Mouse (Mus musculus) cortical plate, adult 2 months (tissue): ENCODE measurements around the gene 1700016D06Rik. TPM values are rescaled to one million over a fixed set of nuclear protein-coding genes. Genes with fewer than 3 reads are reported as not detected.
"Not testable (repeated sequence)": the region's sequence is repeated elsewhere in the genome, so short reads cannot be mapped to it uniquely, and the experiment has no call there.

Source experiments
- H3K27ac ChIP-seq: fragments of 200-500 bp; 2 replicates; pipeline ENCODE4 v1.5.1; 2012; ENCODE audit warnings: low read length, control low read depth, inconsistent platforms; ENCODE audit not compliant: insufficient read depth
- H3K4me1 ChIP-seq: fragments of 200-500 bp; 2 replicates; pipeline ENCODE4 v1.6.1; 2011; ENCODE audit warnings: low read length; ENCODE audit not compliant: control insufficient read depth, insufficient read depth
- H3K4me3 ChIP-seq: fragments of 200-500 bp; 2 replicates; pipeline ENCODE4 v1.5.1; 2011; ENCODE audit warnings: mild to moderate bottlenecking, low read length, control low read depth; ENCODE audit not compliant: insufficient read depth
- CTCF ChIP-seq: fragments of 200-500 bp; IDR thresholded peaks from 2 replicates; pipeline ENCODE4 v1.5.1; 2011; ENCODE audit warnings: mild to moderate bottlenecking, control low read depth, low read length; ENCODE audit not compliant: insufficient read depth; ENCODE audit errors: extremely low read depth
- POLR2A ChIP-seq: fragments of 200-500 bp; IDR thresholded peaks from 2 replicates; pipeline ENCODE4 v1.6.1; 2011; ENCODE audit warnings: mild to moderate bottlenecking, low read length, control low read depth; ENCODE audit not compliant: insufficient read depth; ENCODE audit errors: extremely low read depth
- polyA plus RNA-seq: library from polyadenylated mRNA; depleted of rRNA; stranded (reverse); fragments of >200 nt; gene quantifications from 2 replicates; pipeline ENCODE4 v1.2.3, GENCODE M21; 2012

Gene 1700016D06Rik
- polyA plus RNA-seq, 1 experiment, result not detected

DNA sequence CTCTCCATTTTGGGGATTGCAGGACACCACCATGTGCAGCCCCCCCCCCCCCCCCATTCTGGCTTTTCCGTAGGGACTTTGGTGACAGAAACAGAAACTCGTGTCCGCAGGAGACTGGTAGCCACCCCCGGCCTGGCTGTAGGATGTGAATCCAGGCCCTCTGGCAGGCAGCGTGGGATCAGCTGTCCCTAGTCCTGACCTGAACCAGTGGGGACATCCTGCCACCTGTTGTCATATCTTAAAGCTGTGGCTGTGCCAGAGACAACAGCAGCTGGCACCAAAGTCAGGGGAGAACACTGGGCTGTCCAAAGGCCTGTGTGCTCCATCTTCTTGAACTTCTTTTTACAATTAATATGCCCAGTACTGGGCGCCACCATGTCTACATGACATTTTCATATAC lies 9.1 kb downstream of the 1700016D06Rik start:
- no peaks in the 10 kb centered on the region for H3K4me1 ChIP-seq
- TF ChIP-seq CTCF (no peak), POLR2A (no peak)
- H3K4me3 ChIP-seq, result no peak overlapping the region
- no peak overlapping the region for H3K27ac ChIP-seq

GRCm38 (mm10) chr8:11691284-11691683 lies 9.6 kb downstream of the 1700016D06Rik start:
- TF ChIP-seq POLR2A (no peak), CTCF (no peak)
- Histone ChIP-seq H3K4me1 (no peaks in the 10 kb centered on the region), H3K27ac (no peak overlapping the region), H3K4me3 (no peak overlapping the region)

DNA sequence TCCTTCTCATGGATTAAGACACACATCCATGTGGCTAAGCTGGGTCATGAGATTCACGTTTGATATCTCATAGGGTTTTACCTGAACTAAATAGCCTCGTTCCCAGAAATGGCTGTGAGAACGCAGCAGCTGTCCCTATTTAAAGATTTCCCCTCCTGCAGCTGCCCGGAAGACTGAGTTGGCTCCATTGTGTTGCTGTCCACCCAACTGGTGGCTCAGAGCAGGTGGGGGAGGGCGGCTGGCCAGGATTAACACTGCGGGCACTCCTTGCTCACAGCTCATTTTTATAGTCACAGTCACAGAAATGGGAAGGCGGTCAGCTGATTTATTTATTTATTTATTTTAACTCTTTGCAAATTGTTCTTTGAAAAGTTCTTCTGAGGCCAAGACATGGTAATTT lies 10.9 kb downstream of the 1700016D06Rik start:
- no peaks in the 10 kb centered on the region for H3K4me1 ChIP-seq
- no peak overlapping the region for H3K27ac ChIP-seq
- no peak overlapping the region for H3K4me3 ChIP-seq
- TF ChIP-seq CTCF, result no peak
- no peak for TF ChIP-seq POLR2A

DNA sequence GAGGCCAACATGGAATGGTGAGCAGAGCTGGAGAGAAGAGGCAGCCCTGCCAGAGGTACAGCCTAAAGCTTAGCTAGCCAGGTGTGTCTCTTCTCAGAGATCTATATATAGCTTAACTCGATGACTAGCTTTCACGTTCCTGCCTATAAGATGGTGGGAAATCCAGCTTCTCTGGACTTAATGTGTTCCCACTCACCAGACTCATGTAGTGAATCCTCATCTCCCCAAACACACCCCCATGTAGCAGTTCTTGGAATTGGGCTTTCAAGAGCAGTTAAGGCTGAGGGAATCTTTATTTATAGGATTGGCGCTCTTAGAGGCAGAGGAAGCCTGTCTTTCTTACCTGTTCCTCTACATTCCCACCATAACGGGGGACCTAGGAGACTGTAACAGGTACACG lies 13.6 kb downstream of the 1700016D06Rik start:
- Histone ChIP-seq H3K4me1 (no peaks in the 10 kb centered on the region), H3K27ac (no peak overlapping the region), H3K4me3 (no peak overlapping the region)
- no peak for TF ChIP-seq POLR2A
- TF ChIP-seq CTCF, result no peak

DNA sequence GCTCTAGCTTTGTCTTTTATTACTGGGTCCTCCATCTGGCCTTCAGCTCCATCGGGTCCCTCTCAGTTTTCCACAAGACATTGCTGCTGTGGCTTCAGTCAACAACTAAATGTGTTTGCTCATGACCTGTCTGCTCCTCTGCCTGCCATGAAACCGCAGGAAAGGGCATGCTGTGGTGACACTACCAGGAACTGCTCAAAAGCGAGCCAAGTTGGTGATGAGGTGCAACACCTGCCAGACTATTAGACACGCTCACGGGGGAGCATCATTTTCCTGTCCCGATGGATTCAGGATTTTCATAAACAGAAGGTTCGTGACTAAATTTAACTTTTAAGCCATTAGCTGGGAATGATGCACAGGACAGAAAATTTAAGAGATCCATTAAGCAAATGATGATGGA lies 16.3 kb downstream of the 1700016D06Rik start:
- Histone ChIP-seq H3K27ac (no peak overlapping the region), H3K4me3 (no peak overlapping the region), H3K4me1 (no peaks in the 10 kb centered on the region)
- TF ChIP-seq POLR2A (no peak), CTCF (no peak)

DNA sequence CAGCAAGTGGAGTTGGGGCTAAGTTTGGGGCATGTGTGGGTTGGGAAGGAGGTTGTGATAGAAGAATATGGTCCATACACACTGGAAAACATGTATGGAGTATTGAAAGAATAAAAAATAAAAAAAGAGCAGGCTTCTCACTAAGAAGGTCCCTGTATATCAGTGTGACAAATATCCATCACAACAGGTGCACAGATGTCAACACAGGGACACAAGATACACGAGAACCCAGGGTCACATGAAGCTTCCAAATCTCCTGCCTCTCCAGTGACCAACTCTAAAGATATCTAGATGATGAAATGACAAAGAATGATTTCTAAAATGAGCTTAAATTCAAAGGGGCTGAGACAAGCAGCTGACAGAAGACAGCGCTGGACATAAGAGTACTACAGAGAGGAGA lies 32.6 kb downstream of the 1700016D06Rik start:
- no peaks in the 10 kb centered on the region for H3K4me1 ChIP-seq
- TF ChIP-seq POLR2A, result no peak
- TF ChIP-seq CTCF, result no peak
- H3K4me3 ChIP-seq, result no peak overlapping the region
- H3K27ac ChIP-seq, result no peak overlapping the region

DNA sequence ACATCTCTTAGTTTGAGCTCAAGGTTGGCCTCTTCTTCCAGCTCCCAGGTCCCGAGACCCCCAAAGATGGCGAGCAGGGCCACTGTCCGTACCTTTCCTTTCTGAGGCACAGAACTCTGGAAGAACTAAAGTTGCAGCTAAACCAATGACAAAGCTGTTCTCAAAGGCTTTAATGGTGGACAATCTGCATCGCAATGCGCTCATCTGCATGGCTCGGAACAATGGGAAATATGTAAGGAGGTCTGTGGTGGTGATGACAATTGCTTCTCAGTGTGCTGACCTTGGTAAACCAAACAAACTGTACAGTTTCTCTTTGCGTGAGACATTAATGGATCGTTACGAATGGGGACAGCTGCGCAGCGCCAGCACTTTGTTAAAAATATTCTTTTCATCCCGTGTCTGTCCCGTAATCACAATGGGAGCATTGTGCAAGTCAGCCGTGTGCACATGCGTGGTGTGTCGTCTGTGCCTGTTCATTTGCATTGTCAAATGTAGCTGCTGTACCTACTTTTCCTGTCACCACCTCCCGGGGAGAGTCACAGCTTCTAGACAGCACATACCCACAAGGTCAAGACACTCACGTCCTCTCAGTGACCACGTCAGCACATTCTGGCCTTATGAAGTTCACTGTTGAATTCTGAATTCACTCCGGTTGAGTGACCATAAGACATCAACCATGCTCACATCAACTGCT lies 34.7 kb downstream of the 1700016D06Rik start:
- H3K4me1 ChIP-seq, result not testable (repeated sequence)

GRCm38 (mm10) chr8:11661969-11662368 lies 38.9 kb downstream of the 1700016D06Rik start:
- Histone ChIP-seq H3K4me3 (no peak overlapping the region), H3K27ac (no peak overlapping the region), H3K4me1 (no peaks in the 10 kb centered on the region)
- TF ChIP-seq CTCF (no peak), POLR2A (no peak)

More for the DNA sequence above, 34.7 kb downstream of the 1700016D06Rik start:
- H3K27ac ChIP-seq, H3K4me3 ChIP-seq: not testable (repeated sequence)

- Histone ChIP-seq H3K4me1 (no peaks in the 10 kb centered on the region), H3K27ac (no peak overlapping the region), H3K4me3 (no peak overlapping the region)
- TF ChIP-seq POLR2A (no peak), CTCF (no peak)
These were observed 50.8 kb downstream of the 1700016D06Rik start for GRCm38 (mm10) chr8:11650021-11650420.

DNA sequence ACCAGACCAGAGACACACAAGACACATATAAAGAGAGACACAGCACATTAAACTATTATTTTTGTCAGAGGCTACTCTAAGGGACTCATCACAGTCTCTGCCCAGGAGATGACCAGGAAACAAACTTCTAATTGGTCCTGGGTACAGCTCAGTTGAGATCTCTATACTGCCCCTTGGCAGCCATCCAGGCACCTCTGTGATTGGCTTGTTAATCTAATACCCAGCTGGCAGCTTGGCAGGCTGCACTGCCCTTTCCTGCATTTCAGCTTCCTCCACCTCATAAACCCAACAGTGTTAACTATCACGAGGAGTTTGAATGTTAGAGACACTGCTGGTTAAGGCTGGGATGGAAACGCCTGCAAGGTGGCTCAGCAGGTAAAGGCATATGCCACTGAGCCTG lies 57.7 kb downstream of the 1700016D06Rik start:
- no peaks in the 10 kb centered on the region for H3K4me1 ChIP-seq
- no peak overlapping the region for H3K27ac ChIP-seq
- H3K4me3 ChIP-seq, result no peak overlapping the region
- no peak for TF ChIP-seq POLR2A
- TF ChIP-seq CTCF, result no peak
